Mouse (Mus musculus) neural tube, embryonic 12.5 days (tissue): ENCODE data around the gene Lgals7. TPM values are rescaled to one million over a fixed set of nuclear protein-coding genes. Genes with fewer than 3 reads are reported as not detected.

Experiments used
- ATAC-seq: fragments of 200-750 bp; cut with Nextera tagmentation; 2 replicates; pipeline ENCODE4 v1.8.0; 2017; ENCODE audit warnings: low read depth, mild to moderate bottlenecking, moderate TSS enrichment, moderate library complexity; ENCODE audit not compliant: low FRiP score
- H3K27ac ChIP-seq: fragments of 300-500 bp; sonication (generic); 2 replicates; pipeline ENCODE4 v1.5.1; 2016
- H3K27me3 ChIP-seq: fragments of 300-500 bp; sonication (generic); replicated peaks from 2 replicates; pipeline ENCODE4 v1.6.1; 2016; ENCODE audit warnings: mild to moderate bottlenecking
- H3K36me3 ChIP-seq: fragments of 300-500 bp; sonication (generic); 2 replicates; pipeline ENCODE4 v1.6.1; 2016; ENCODE audit warnings: mild to moderate bottlenecking
- H3K4me1 ChIP-seq: fragments of 300-500 bp; sonication (generic); 2 replicates; pipeline ENCODE4 v1.6.1; 2016
- H3K4me2 ChIP-seq: fragments of 300-500 bp; sonication (generic); replicated peaks from 2 replicates; pipeline ENCODE4 v1.6.1; 2016; ENCODE audit warnings: mild to moderate bottlenecking
- H3K4me3 ChIP-seq: fragments of 300-500 bp; sonication (generic); 2 replicates; pipeline ENCODE4 v1.5.1; 2016
- H3K9ac ChIP-seq: fragments of 300-500 bp; sonication (generic); 2 replicates; pipeline ENCODE4 v1.6.1; 2016; ENCODE audit warnings: mild to moderate bottlenecking
- H3K9me3 ChIP-seq: fragments of 300-500 bp; sonication (generic); 2 replicates; pipeline ENCODE4 v1.6.1; 2016; ENCODE audit warnings: mild to moderate bottlenecking
- WGBS: fragments of 180-500 bp; shearing (Covaris S2); methylation state at CpG from one replicate; pipeline ENCODE4 v1.1.7; 2016; 5-methylcytosine and 5-hydroxymethylcytosine counted together
- polyA plus RNA-seq: library from polyadenylated mRNA; unstranded; fragments of >200 nt; fragmentation: Nextera tagmentation; extraction: Ambion mirVana; gene quantifications from 2 replicates; pipeline ENCODE4 v1.2.1, GENCODE M21; 2016

Gene Lgals7
- polyA plus RNA-seq, 1 experiment from 2014 or later, result 2.1 TPM

DNA sequence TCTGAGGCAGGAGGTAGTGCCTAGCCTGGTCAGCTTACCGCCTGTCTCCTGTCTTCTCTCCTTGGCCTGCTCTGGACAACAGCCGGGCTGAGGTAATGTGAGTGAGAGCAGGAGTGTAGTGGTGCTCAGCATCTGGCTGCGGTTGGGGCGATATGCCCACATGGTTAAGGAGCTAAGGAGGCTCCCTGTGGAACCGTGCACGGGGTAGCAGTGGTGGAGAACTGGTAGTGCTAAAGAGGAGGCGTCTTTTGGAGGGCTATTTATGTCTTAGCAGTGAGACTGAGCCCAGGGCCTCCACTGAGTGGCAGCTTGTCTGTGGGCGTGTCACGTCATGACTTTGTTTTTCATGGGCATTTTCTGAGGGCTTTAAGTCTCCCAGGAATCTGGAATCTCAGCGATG lies 40.1 kb downstream of the Lgals7 start:
- no peaks in the 10 kb centered on the region for H3K9me3 ChIP-seq
- H3K9ac ChIP-seq, result no peak overlapping the region
- no peaks in the 10 kb centered on the region for H3K4me1 ChIP-seq
- H3K4me3 ChIP-seq, result no peak overlapping the region
- WGBS, result 89% methylated on average over 10 of the region's 10 CpGs
- H3K27ac ChIP-seq, result no peak overlapping the region
- H3K27me3 ChIP-seq, result no peaks in the 10 kb centered on the region
- H3K4me2 ChIP-seq, result no peak overlapping the region
- peaks cover 99% of the 10 kb centered on the region for H3K36me3 ChIP-seq
- ATAC-seq, result no peak

DNA sequence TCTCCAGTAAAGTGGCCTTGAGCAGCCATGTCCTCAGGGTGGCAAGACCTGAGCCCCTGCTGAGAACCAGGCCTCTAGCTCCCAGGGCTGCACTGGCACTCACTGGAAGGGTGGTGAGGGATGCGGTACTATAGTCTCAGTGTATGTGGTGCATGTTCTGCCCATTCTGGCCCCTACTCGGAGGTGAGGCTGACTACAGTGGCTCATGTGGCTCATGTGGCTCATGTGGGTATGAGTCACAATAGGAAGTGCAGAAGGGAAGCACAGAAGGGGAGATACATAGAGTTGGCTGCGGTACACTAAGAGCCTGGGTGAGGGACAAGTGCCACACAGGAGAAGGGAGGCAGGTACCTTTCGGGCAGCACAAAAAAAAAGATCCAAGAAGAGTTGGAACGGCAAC lies 43.5 kb downstream of the Lgals7 start:
- Histone ChIP-seq H3K9me3 (no peaks in the 10 kb centered on the region), H3K9ac (no peak overlapping the region), H3K4me1 (no peaks in the 10 kb centered on the region), H3K36me3 (peaks cover 94% of the 10 kb centered on the region), H3K4me3 (no peak overlapping the region), H3K27me3 (no peaks in the 10 kb centered on the region), H3K27ac (no peak overlapping the region), H3K4me2 (no peak overlapping the region)
- ATAC-seq, result no peak
- 94% methylated on average over 5 of the region's 5 CpGs for WGBS

- H3K9ac ChIP-seq, result no peak overlapping the region
- H3K27ac ChIP-seq, result no peak overlapping the region
- no peak for ATAC-seq
- peaks cover 94% of the 10 kb centered on the region for H3K36me3 ChIP-seq
- WGBS, result 81% methylated on average over 4 of the region's 4 CpGs
- no peaks in the 10 kb centered on the region for H3K4me1 ChIP-seq
- H3K4me2 ChIP-seq, result no peak overlapping the region
- no peaks in the 10 kb centered on the region for H3K9me3 ChIP-seq
- H3K4me3 ChIP-seq, result no peak overlapping the region
- no peaks in the 10 kb centered on the region for H3K27me3 ChIP-seq
Observed at GRCm38 (mm10) chr7:28911632-28912031, 48.0 kb downstream of the Lgals7 start.

DNA sequence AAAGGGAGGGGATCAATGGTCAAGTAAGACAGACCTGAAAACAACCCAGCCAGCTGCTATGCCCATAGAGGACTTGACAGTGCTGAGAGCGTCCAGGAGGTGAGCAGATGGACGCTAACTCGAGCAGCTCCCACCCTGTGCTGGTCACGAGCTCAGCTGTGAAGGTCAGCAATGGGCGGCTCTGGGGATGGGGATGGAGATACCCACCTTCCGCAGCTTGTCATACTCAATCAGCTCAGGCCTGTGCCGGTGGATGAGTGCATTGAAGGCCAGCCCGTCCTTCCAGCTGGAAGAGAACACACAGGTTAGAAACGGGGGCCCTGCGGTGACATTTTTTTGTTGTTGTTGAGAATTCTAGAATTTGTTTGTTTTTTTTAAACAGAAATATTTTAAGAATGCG lies 49.5 kb downstream of the Lgals7 start:
- no peak for ATAC-seq
- Histone ChIP-seq H3K4me1 (no peaks in the 10 kb centered on the region; the same call in 1 of the 2 replicates), H3K9ac (no peak overlapping the region), H3K27ac (no peak overlapping the region), H3K9me3 (no peaks in the 10 kb centered on the region), H3K4me3 (no peak overlapping the region), H3K4me2 (no peak overlapping the region), H3K27me3 (no peaks in the 10 kb centered on the region), H3K36me3 (peaks cover 94% of the 10 kb centered on the region)
- 80% methylated on average over 11 of the region's 11 CpGs for WGBS

Other genes starting within 250 kb of the Lgals7 start
- not detected in 2 replicates for gene Acp7, start 232.5 kb upstream of the Lgals7 start, polyA plus RNA-seq
- gene Fbxo27, start 171.0 kb upstream of the Lgals7 start, polyA plus RNA-seq, result 4.7 and 6.1 TPM in 2 replicates
- 7.6 and 9.3 TPM in 2 replicates for gene Fbxo17, start 147.0 kb upstream of the Lgals7 start, polyA plus RNA-seq
- gene Mrps12, start 122.0 kb upstream of the Lgals7 start, polyA plus RNA-seq, result 123 and 127 TPM in 2 replicates
- 28.6 and 32.0 TPM in 2 replicates for gene Sars2, start 121.9 kb upstream of the Lgals7 start, polyA plus RNA-seq
- gene Ccer2, start 107.7 kb upstream of the Lgals7 start, polyA plus RNA-seq, result 9.7 and 10.4 TPM in 2 replicates
- 86.4 and 89.1 TPM in 2 replicates for gene Sirt2, start 97.1 kb upstream of the Lgals7 start, polyA plus RNA-seq
- gene Nfkbib, start 96.3 kb upstream of the Lgals7 start, polyA plus RNA-seq, result 51.5 and 52.4 TPM in 2 replicates
- gene Rinl, start 74.9 kb upstream of the Lgals7 start, polyA plus RNA-seq, result 2.8 TPM in 2 replicates
- 264 and 338 TPM in 2 replicates for gene Hnrnpl, start 55.3 kb upstream of the Lgals7 start, polyA plus RNA-seq
- gene Ech1, start 38.6 kb upstream of the Lgals7 start, polyA plus RNA-seq, result 82.2 and 89.2 TPM in 2 replicates
- gene Lgals4, start 30.0 kb upstream of the Lgals7 start, polyA plus RNA-seq, result 4.6 and 4.9 TPM in 2 replicates
- gene Capn12, start 17.6 kb downstream of the Lgals7 start, polyA plus RNA-seq, result 0.28 and 0.57 TPM in 2 replicates
- gene Actn4, start 98.5 kb downstream of the Lgals7 start, polyA plus RNA-seq, result 186 and 192 TPM in 2 replicates
- 327 and 336 TPM in 2 replicates for gene Eif3k, start 118.0 kb downstream of the Lgals7 start, polyA plus RNA-seq
- 5.5 and 6.2 TPM in 2 replicates for gene Map4k1, start 118.2 kb downstream of the Lgals7 start, polyA plus RNA-seq